Mouse (Mus musculus): Measurements from ENCODE around the gene Rnf10.

Rnf10 gene

GRCm38 (mm10) chr5:115269969-115270368, 2.7 kb downstream of the Rnf10 start:
- peaks cover 81% of the 10 kb centered on the region for H3K4me1 ChIP-seq (replicated peaks; ENCODE audit: low read depth, low read length)
- peaks cover 60% of the 10 kb centered on the region for H3K36me3 ChIP-seq (ENCODE audit: insufficient read depth, low read length)
- no peaks in the 10 kb centered on the region for H3K9me3 ChIP-seq (ENCODE audit: low read length)
- TF ChIP-seq CTCF (conservative IDR thresholded peaks at IDR 0.05; ENCODE audit: low read length), result no peak
- TF ChIP-seq NANOG (IDR thresholded peaks at IDR 0.05; ENCODE audit: borderline replicate concordance, low read length), result no peak
- TF ChIP-seq POU5F1 (IDR thresholded peaks at IDR 0.05; ENCODE audit: borderline replicate concordance, low read length), result no peak
- no peaks in the 10 kb centered on the region for H3K27me3 ChIP-seq (ENCODE audit: insufficient read depth, low read length)
- no peak overlapping the region for H3K4me3 ChIP-seq (replicated peaks; ENCODE audit: low read length)

- TF ChIP-seq CTCF (conservative IDR thresholded peaks at IDR 0.05; ENCODE audit: low read length) (no peak), POU5F1 (IDR thresholded peaks at IDR 0.05; ENCODE audit: borderline replicate concordance, low read length) (no peak)
- Histone ChIP-seq H3K4me3 (replicated peaks; ENCODE audit: low read length) (no peak overlapping the region), H3K36me3 (ENCODE audit: insufficient read depth, low read length) (peaks cover 75% of the 10 kb centered on the region), H3K27me3 (ENCODE audit: insufficient read depth, low read length) (no peaks in the 10 kb centered on the region), H3K9me3 (ENCODE audit: low read length) (no peaks in the 10 kb centered on the region), H3K4me1 (replicated peaks; ENCODE audit: low read depth, low read length) (peaks cover 79% of the 10 kb centered on the region)
Observed at GRCm38 (mm10) chr5:115268266-115268665, 4.4 kb downstream of the Rnf10 start.

- Histone ChIP-seq H3K4me3 (replicated peaks; ENCODE audit: low read length) (no peak overlapping the region), H3K36me3 (ENCODE audit: insufficient read depth, low read length) (peaks cover 82% of the 10 kb centered on the region), H3K9me3 (ENCODE audit: low read length) (no peaks in the 10 kb centered on the region), H3K4me1 (replicated peaks; ENCODE audit: low read depth, low read length) (peaks cover 83% of the 10 kb centered on the region), H3K27me3 (ENCODE audit: insufficient read depth, low read length) (no peaks in the 10 kb centered on the region)
- TF ChIP-seq POU5F1 (IDR thresholded peaks at IDR 0.05; ENCODE audit: borderline replicate concordance, low read length) (no peak), CTCF (conservative IDR thresholded peaks at IDR 0.05; ENCODE audit: low read length) (no peak), NANOG (IDR thresholded peaks at IDR 0.05; ENCODE audit: borderline replicate concordance, low read length) (no peak)
Observed at GRCm38 (mm10) chr5:115267469-115268045, 5.1 kb downstream of the Rnf10 start.

- peaks cover 90% of the 10 kb centered on the region for H3K4me1 ChIP-seq (replicated peaks; ENCODE audit: low read depth, low read length)
- peaks cover 88% of the 10 kb centered on the region for H3K36me3 ChIP-seq (ENCODE audit: insufficient read depth, low read length)
- TF ChIP-seq CTCF (conservative IDR thresholded peaks at IDR 0.05; ENCODE audit: low read length), result no peak
- TF ChIP-seq POU5F1 (IDR thresholded peaks at IDR 0.05; ENCODE audit: borderline replicate concordance, low read length), result no peak
- TF ChIP-seq NANOG (IDR thresholded peaks at IDR 0.05; ENCODE audit: borderline replicate concordance, low read length), result no peak
- H3K9me3 ChIP-seq (ENCODE audit: low read length), result no peaks in the 10 kb centered on the region
- no peak overlapping the region for H3K4me3 ChIP-seq (replicated peaks; ENCODE audit: low read length)
- H3K27me3 ChIP-seq (ENCODE audit: insufficient read depth, low read length), result no peaks in the 10 kb centered on the region
Observed at GRCm38 (mm10) chr5:115266787-115267468, 5.8 kb downstream of the Rnf10 start.

- no peak overlapping the region for H3K4me3 ChIP-seq (replicated peaks; ENCODE audit: low read length)
- TF ChIP-seq CTCF (conservative IDR thresholded peaks at IDR 0.05; ENCODE audit: low read length), result no peak
- TF ChIP-seq NANOG (IDR thresholded peaks at IDR 0.05; ENCODE audit: borderline replicate concordance, low read length), result no peak
- no peak for TF ChIP-seq POU5F1 (IDR thresholded peaks at IDR 0.05; ENCODE audit: borderline replicate concordance, low read length)
- no peaks in the 10 kb centered on the region for H3K27me3 ChIP-seq (ENCODE audit: insufficient read depth, low read length)
- peaks cover 94% of the 10 kb centered on the region for H3K36me3 ChIP-seq (ENCODE audit: insufficient read depth, low read length)
- H3K4me1 ChIP-seq (replicated peaks; ENCODE audit: low read depth, low read length), result peaks cover 91% of the 10 kb centered on the region
- no peaks in the 10 kb centered on the region for H3K9me3 ChIP-seq (ENCODE audit: low read length)
Observed at GRCm38 (mm10) chr5:115266340-115266739, 6.4 kb downstream of the Rnf10 start.

- TF ChIP-seq NANOG (IDR thresholded peaks at IDR 0.05; ENCODE audit: borderline replicate concordance, low read length), result no peak
- TF ChIP-seq CTCF (conservative IDR thresholded peaks at IDR 0.05; ENCODE audit: low read length), result no peak
- no peak for TF ChIP-seq POU5F1 (IDR thresholded peaks at IDR 0.05; ENCODE audit: borderline replicate concordance, low read length)
- Histone ChIP-seq H3K9me3 (ENCODE audit: low read length) (no peaks in the 10 kb centered on the region), H3K4me1 (replicated peaks; ENCODE audit: low read depth, low read length) (peaks cover 87% of the 10 kb centered on the region), H3K4me3 (replicated peaks; ENCODE audit: low read length) (no peak overlapping the region), H3K27me3 (ENCODE audit: insufficient read depth, low read length) (no peaks in the 10 kb centered on the region), H3K36me3 (ENCODE audit: insufficient read depth, low read length) (peaks cover 95% of the 10 kb centered on the region)
Observed at GRCm38 (mm10) chr5:115262502-115263291, 10.0 kb downstream of the Rnf10 start.

- Histone ChIP-seq H3K4me1 (replicated peaks; ENCODE audit: low read depth, low read length) (peaks cover 87% of the 10 kb centered on the region), H3K9me3 (ENCODE audit: low read length) (no peaks in the 10 kb centered on the region), H3K4me3 (replicated peaks; ENCODE audit: low read length) (no peak overlapping the region), H3K27me3 (ENCODE audit: insufficient read depth, low read length) (no peaks in the 10 kb centered on the region), H3K36me3 (ENCODE audit: insufficient read depth, low read length) (peaks cover 95% of the 10 kb centered on the region)
- no peak for TF ChIP-seq NANOG (IDR thresholded peaks at IDR 0.05; ENCODE audit: borderline replicate concordance, low read length)
- TF ChIP-seq POU5F1 (IDR thresholded peaks at IDR 0.05; ENCODE audit: borderline replicate concordance, low read length), result no peak
- TF ChIP-seq CTCF (conservative IDR thresholded peaks at IDR 0.05; ENCODE audit: low read length), result no peak
Observed at GRCm38 (mm10) chr5:115261880-115262279, 10.8 kb downstream of the Rnf10 start.

- no peaks in the 10 kb centered on the region for H3K9me3 ChIP-seq (ENCODE audit: low read length)
- peaks cover 81% of the 10 kb centered on the region for H3K4me1 ChIP-seq (replicated peaks; ENCODE audit: low read depth, low read length)
- H3K36me3 ChIP-seq (ENCODE audit: insufficient read depth, low read length), result peaks cover 95% of the 10 kb centered on the region
- TF ChIP-seq CTCF (conservative IDR thresholded peaks at IDR 0.05; ENCODE audit: low read length) (no peak), POU5F1 (IDR thresholded peaks at IDR 0.05; ENCODE audit: borderline replicate concordance, low read length) (no peak), NANOG (IDR thresholded peaks at IDR 0.05; ENCODE audit: borderline replicate concordance, low read length) (no peak)
- no peaks in the 10 kb centered on the region for H3K27me3 ChIP-seq (ENCODE audit: insufficient read depth, low read length)
- no peak overlapping the region for H3K4me3 ChIP-seq (replicated peaks; ENCODE audit: low read length)
Observed at GRCm38 (mm10) chr5:115261141-115261540, 11.6 kb downstream of the Rnf10 start.
